Mouse (Mus musculus): ENCODE measurements at regions not wholly inside any gene's neighbourhood (a gene's known extent, or its start where the extent isn't known, plus 50 kb on each side); places are given as distances from the start of the nearest gene placed in this dataset.

- Histone ChIP-seq H3K9ac (no peak overlapping the region), H3K27me3 (ENCODE audit: insufficient read depth, low read length) (no peaks in the 10 kb centered on the region), H3K4me3 (ENCODE audit: low read depth, low read length) (no peak overlapping the region), H3K4me2 (ENCODE audit: low read depth) (no peak overlapping the region), H3K4me1 (ENCODE audit: insufficient read depth) (no peaks in the 10 kb centered on the region), H3K9me3 (ENCODE audit: low read length) (no peaks in the 10 kb centered on the region), H3K27ac (ENCODE audit: low read depth, low read length) (no peak overlapping the region), H3K36me3 (ENCODE audit: insufficient read depth) (no peaks in the 10 kb centered on the region)
- DNase-seq (no peak), ATAC-seq (no peak)
- 32% methylated on average over 2 of the region's 2 CpGs for WGBS
- no peak for TF ChIP-seq CTCF (IDR thresholded peaks at IDR 0.05; ENCODE audit: low read depth)
Measured at GRCm38 (mm10) chr2:115031134-115031533, 376.4 kb upstream of the Dph6 start.

GRCm38 (mm10) chr2:115036205-115036604 is 381.4 kb upstream of the Dph6 start:
- Histone ChIP-seq H3K4me1 (ENCODE audit: insufficient read depth) (no peaks in the 10 kb centered on the region), H3K27me3 (ENCODE audit: insufficient read depth, low read length) (no peaks in the 10 kb centered on the region), H3K27ac (ENCODE audit: low read depth, low read length) (no peak overlapping the region), H3K9ac (no peak overlapping the region), H3K4me3 (ENCODE audit: low read depth, low read length) (no peak overlapping the region), H3K4me2 (ENCODE audit: low read depth) (no peak overlapping the region), H3K36me3 (ENCODE audit: insufficient read depth) (no peaks in the 10 kb centered on the region), H3K9me3 (ENCODE audit: low read length) (no peaks in the 10 kb centered on the region)
- DNase-seq: peak; percentile 74
- peak; percentile 79 for ATAC-seq
- WGBS: 25% methylated on average over 3 of the region's 3 CpGs
- no peak for TF ChIP-seq CTCF (IDR thresholded peaks at IDR 0.05; ENCODE audit: low read depth)

GRCm38 (mm10) chr2:115042299-115042785 is 387.6 kb upstream of the Dph6 start:
- no peak overlapping the region for H3K9ac ChIP-seq
- no peak overlapping the region for H3K4me2 ChIP-seq (ENCODE audit: low read depth)
- H3K27ac ChIP-seq (ENCODE audit: low read depth, low read length): no peak overlapping the region
- no peaks in the 10 kb centered on the region for H3K4me1 ChIP-seq (ENCODE audit: insufficient read depth)
- no peaks in the 10 kb centered on the region for H3K36me3 ChIP-seq (ENCODE audit: insufficient read depth)
- ATAC-seq (no peak), DNase-seq (no peak)
- no peak overlapping the region for H3K4me3 ChIP-seq (ENCODE audit: low read depth, low read length)
- H3K27me3 ChIP-seq (ENCODE audit: insufficient read depth, low read length): no peaks in the 10 kb centered on the region
- 45% methylated on average over 7 of the region's 7 CpGs for WGBS
- H3K9me3 ChIP-seq (ENCODE audit: low read length): no peaks in the 10 kb centered on the region
- no peak for TF ChIP-seq CTCF (IDR thresholded peaks at IDR 0.05; ENCODE audit: low read depth)

GRCm38 (mm10) chr2:115056327-115057070 is 401.7 kb upstream of the Dph6 start:
- no peaks in the 10 kb centered on the region for H3K4me1 ChIP-seq (ENCODE audit: insufficient read depth)
- 20% methylated on average over 4 of the region's 4 CpGs for WGBS
- no peaks in the 10 kb centered on the region for H3K9me3 ChIP-seq (ENCODE audit: low read length)
- DNase-seq (peak; percentile 60), ATAC-seq (peak; percentile 58; the same call in 1 of the 2 replicates)
- no peak overlapping the region for H3K4me3 ChIP-seq (ENCODE audit: low read depth, low read length)
- no peaks in the 10 kb centered on the region for H3K36me3 ChIP-seq (ENCODE audit: insufficient read depth)
- H3K4me2 ChIP-seq (ENCODE audit: low read depth): no peak overlapping the region
- H3K27ac ChIP-seq (ENCODE audit: low read depth, low read length): 0 out of 2 replicates have a peak overlapping the region, but pooled peaks have one; percentile 5
- no peaks in the 10 kb centered on the region for H3K27me3 ChIP-seq (ENCODE audit: insufficient read depth, low read length)
- no peak for TF ChIP-seq CTCF (IDR thresholded peaks at IDR 0.05; ENCODE audit: low read depth)
- no peak overlapping the region for H3K9ac ChIP-seq

GRCm38 (mm10) chr2:115057200-115057599 is 402.4 kb upstream of the Dph6 start:
- DNase-seq (no peak), ATAC-seq (no peak)
- no peaks in the 10 kb centered on the region for H3K4me1 ChIP-seq (ENCODE audit: insufficient read depth)
- TF ChIP-seq CTCF (IDR thresholded peaks at IDR 0.05; ENCODE audit: low read depth): no peak
- H3K4me2 ChIP-seq (ENCODE audit: low read depth): no peak overlapping the region
- H3K27ac ChIP-seq (ENCODE audit: low read depth, low read length): 0 out of 2 replicates have a peak overlapping the region, but pooled peaks have one; percentile 5
- no peak overlapping the region for H3K4me3 ChIP-seq (ENCODE audit: low read depth, low read length)
- no peaks in the 10 kb centered on the region for H3K36me3 ChIP-seq (ENCODE audit: insufficient read depth)
- no peaks in the 10 kb centered on the region for H3K27me3 ChIP-seq (ENCODE audit: insufficient read depth, low read length)
- 31% methylated on average over 2 of the region's 2 CpGs for WGBS
- H3K9me3 ChIP-seq (ENCODE audit: low read length): no peaks in the 10 kb centered on the region
- H3K9ac ChIP-seq: no peak overlapping the region

GRCm38 (mm10) chr2:115067489-115068163 is 412.9 kb upstream of the Dph6 start:
- Histone ChIP-seq H3K36me3 (ENCODE audit: insufficient read depth) (no peaks in the 10 kb centered on the region), H3K4me3 (ENCODE audit: low read depth, low read length) (no peak overlapping the region), H3K9ac (no peak overlapping the region), H3K27me3 (ENCODE audit: insufficient read depth, low read length) (no peaks in the 10 kb centered on the region), H3K4me2 (ENCODE audit: low read depth) (no peak overlapping the region), H3K9me3 (ENCODE audit: low read length) (no peaks in the 10 kb centered on the region), H3K4me1 (ENCODE audit: insufficient read depth) (no peaks in the 10 kb centered on the region), H3K27ac (ENCODE audit: low read depth, low read length) (no peak overlapping the region)
- DNase-seq (no peak), ATAC-seq (no peak)
- WGBS: 51% methylated on average over 8 of the region's 8 CpGs
- no peak for TF ChIP-seq CTCF (IDR thresholded peaks at IDR 0.05; ENCODE audit: low read depth)

GRCm38 (mm10) chr2:115069704-115070103 is 414.9 kb upstream of the Dph6 start:
- no peak for DNase-seq
- Histone ChIP-seq H3K27ac (ENCODE audit: low read depth, low read length) (no peak overlapping the region), H3K4me1 (ENCODE audit: insufficient read depth) (no peaks in the 10 kb centered on the region), H3K27me3 (ENCODE audit: insufficient read depth, low read length) (no peaks in the 10 kb centered on the region), H3K4me3 (ENCODE audit: low read depth, low read length) (no peak overlapping the region), H3K36me3 (ENCODE audit: insufficient read depth) (no peaks in the 10 kb centered on the region), H3K9me3 (ENCODE audit: low read length) (no peaks in the 10 kb centered on the region), H3K9ac (no peak overlapping the region), H3K4me2 (ENCODE audit: low read depth) (no peak overlapping the region)
- WGBS: 69% methylated on average over 4 of the region's 4 CpGs
- no peak for TF ChIP-seq CTCF (IDR thresholded peaks at IDR 0.05; ENCODE audit: low read depth)
- no peak for ATAC-seq

Data from forebrain, postnatal 0 days (tissue).